Mouse (Mus musculus): ENCODE measurements at regions not wholly inside any gene's neighbourhood (a gene's known extent, or its start where the extent isn't known, plus 50 kb on each side); places are given as distances from the start of the nearest gene placed in this dataset.

GRCm38 (mm10) chr12:58544862-58545261 lies 275.8 kb upstream of the Clec14a start:
- in situ Hi-C loops (cut with MboI; ENCODE audit: low pct_ligation_motif_present, low pct_unique_long_range_greater_than_20kb, low sequenced_read_pairs) = loop anchor here (5.0 kb wide), 1 partner anchor 37 kb away; no protein-coding TSS in a partner anchor
- DNase-seq (ENCODE audit: extremely low read depth) = no peak

DNA sequence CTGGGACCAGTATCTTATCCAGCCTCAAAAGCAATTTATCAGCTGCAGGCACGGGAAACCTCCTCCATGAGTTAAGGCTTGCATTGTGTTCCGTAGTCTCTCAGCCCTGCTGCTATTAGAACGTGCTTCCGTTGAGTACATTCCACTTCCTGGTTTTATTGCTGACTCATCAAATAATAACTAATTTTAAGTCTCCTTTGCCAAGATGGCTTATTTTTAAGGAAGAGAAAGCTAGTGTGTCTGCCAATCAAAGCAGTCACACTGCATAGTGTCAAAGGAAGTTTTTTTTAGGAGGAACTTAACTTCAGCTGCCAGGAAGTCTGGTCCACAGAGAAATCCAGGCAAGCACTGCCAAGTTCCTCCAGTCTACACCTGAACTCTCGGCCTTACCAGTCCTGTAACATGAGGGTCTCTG lies 269.2 kb upstream of the Clec14a start:
- no peak for DNase-seq (ENCODE audit: extremely low read depth)
- H3K36me3 ChIP-seq (replicated peaks in 1 of 2; ENCODE audit: control insufficient read depth in 1 of 2, insufficient read depth in 1 of 2, low read length in 1 of 2) = no peaks in the 10 kb centered on the region
- no peaks in the 10 kb centered on the region for H3K9me3 ChIP-seq (replicated peaks; ENCODE audit: low read length)
- no peak overlapping the region for H3K4me2 ChIP-seq (ENCODE audit: insufficient read depth, low read depth, poor library complexity, severe bottlenecking)
- H3K4me1 ChIP-seq (ENCODE audit: control insufficient read depth in 1 of 2, insufficient read depth in 2 of 2) = no peaks in the 10 kb centered on the region
- H3K79me2 ChIP-seq (replicated peaks; ENCODE audit: control insufficient read depth, extremely low read depth, insufficient read depth, poor library complexity, severe bottlenecking) = no peaks in the 10 kb centered on the region
- no peak overlapping the region for H3K4me3 ChIP-seq (replicated peaks in 1 of 3; ENCODE audit: low read depth in 2 of 3, low read length in 2 of 3, poor library complexity in 1 of 3)
- no peak overlapping the region for H3K27ac ChIP-seq (ENCODE audit: insufficient read depth, low read depth)
- dilution Hi-C loops (cut with MboI; ENCODE audit: extremely low pct_ligation_motif_present, extremely low pct_unique_long_range_greater_than_20kb, low sequenced_read_pairs) (no loop called here), in situ Hi-C loops (cut with MboI; ENCODE audit: low pct_ligation_motif_present, low pct_unique_long_range_greater_than_20kb, low sequenced_read_pairs) (no loop called here)
- no peak for TF ChIP-seq MAX (IDR thresholded peaks at IDR 0.05; ENCODE audit: low read length)
- no peak for TF ChIP-seq PAX5 (IDR thresholded peaks at IDR 0.05; ENCODE audit: low read length)
- 0 out of 2 replicates have a peak, but pooled peaks have one; percentile 13 for TF ChIP-seq ELF1 (IDR thresholded peaks at IDR 0.05; ENCODE audit: low read depth, low read length)
- no peak for TF ChIP-seq NRF1 (IDR thresholded peaks at IDR 0.05; ENCODE audit: low read depth, low read length)
- TF ChIP-seq E2F4 (IDR thresholded peaks at IDR 0.05; ENCODE audit: insufficient replicate concordance, low read depth, low read length) = no peak
- peak; percentile 99 for TF ChIP-seq MAFK (IDR thresholded peaks at IDR 0.05; ENCODE audit: insufficient replicate concordance, low read length)
- TF ChIP-seq CHD1 (IDR thresholded peaks at IDR 0.05; ENCODE audit: low read depth, low read length) = no peak
- TF ChIP-seq JUN (IDR thresholded peaks at IDR 0.05; ENCODE audit: insufficient read depth, low read depth, low read length) = no peak
- TF ChIP-seq USF1 (IDR thresholded peaks at IDR 0.05; ENCODE audit: low read depth, low read length) = no peak
- H3K27me3 ChIP-seq (replicated peaks) = no peaks in the 10 kb centered on the region
- no peak overlapping the region for H3K9ac ChIP-seq (ENCODE audit: insufficient read depth, low read depth)

More at GRCm38 (mm10) chr12:58544862-58545261, 275.8 kb upstream of the Clec14a start:
- TF ChIP-seq MXI1 (IDR thresholded peaks at IDR 0.05; ENCODE audit: low read depth, low read length) (no peak), ZNF384 (IDR thresholded peaks at IDR 0.05; ENCODE audit: low read depth, low read length) (no peak), CHD1 (IDR thresholded peaks at IDR 0.05; ENCODE audit: low read depth, low read length) (no peak), HCFC1 (IDR thresholded peaks at IDR 0.05; ENCODE audit: low read depth, low read length) (no peak), SMC3 (IDR thresholded peaks at IDR 0.05; ENCODE audit: low read depth, low read length) (no peak), UBTF (IDR thresholded peaks at IDR 0.05; ENCODE audit: low read depth, low read length) (no peak), EP300 (IDR thresholded peaks at IDR 0.05; ENCODE audit: low read length) (no peak), RAD21 (IDR thresholded peaks at IDR 0.05; ENCODE audit: low read depth, low read length) (no peak), JUND (conservative IDR thresholded peaks at IDR 0.05; ENCODE audit: low read depth, low read length) (no peak), ELF1 (IDR thresholded peaks at IDR 0.05; ENCODE audit: low read depth, low read length) (no peak), USF2 (conservative IDR thresholded peaks at IDR 0.05; ENCODE audit: low read depth, low read length) (no peak), E2F4 (IDR thresholded peaks at IDR 0.05; ENCODE audit: insufficient replicate concordance, low read depth, low read length) (no peak), MAZ (IDR thresholded peaks at IDR 0.05; ENCODE audit: low read depth, low read length) (no peak), MEF2A (IDR thresholded peaks at IDR 0.05; ENCODE audit: borderline replicate concordance, low read depth, low read length) (no peak), TCF12 (IDR thresholded peaks at IDR 0.05; ENCODE audit: low read depth, low read length) (no peak), PAX5 (IDR thresholded peaks at IDR 0.05; ENCODE audit: low read length) (no peak), USF1 (IDR thresholded peaks at IDR 0.05; ENCODE audit: low read depth, low read length) (no peak), MYC (IDR thresholded peaks at IDR 0.05; ENCODE audit: low read depth, low read length) (no peak), IRF4 (IDR thresholded peaks at IDR 0.05; ENCODE audit: low read depth, low read length) (no peak)
- Histone ChIP-seq H3K27me3 (replicated peaks) (no peaks in the 10 kb centered on the region), H3K9me3 (replicated peaks; ENCODE audit: low read length) (no peaks in the 10 kb centered on the region), H3K36me3 (replicated peaks in 1 of 2; ENCODE audit: control insufficient read depth in 1 of 2, insufficient read depth in 1 of 2, low read length in 1 of 2) (no peaks in the 10 kb centered on the region), H3K4me2 (ENCODE audit: insufficient read depth, low read depth, poor library complexity, severe bottlenecking) (no peak overlapping the region), H3K27ac (ENCODE audit: insufficient read depth, low read depth) (no peak overlapping the region), H3K4me3 (replicated peaks in 1 of 3; ENCODE audit: low read depth in 2 of 3, low read length in 2 of 3, poor library complexity in 1 of 3) (no peak overlapping the region), H3K4me1 (ENCODE audit: control insufficient read depth in 1 of 2, insufficient read depth in 2 of 2) (no peaks in the 10 kb centered on the region), H3K9ac (ENCODE audit: insufficient read depth, low read depth) (no peak overlapping the region), H3K79me2 (replicated peaks; ENCODE audit: control insufficient read depth, extremely low read depth, insufficient read depth, poor library complexity, severe bottlenecking) (no peaks in the 10 kb centered on the region)
- dilution Hi-C loops (cut with MboI; ENCODE audit: extremely low pct_ligation_motif_present, extremely low pct_unique_long_range_greater_than_20kb, low sequenced_read_pairs) = no loop called here
